12 mouse cellular contexts compared by ENCODE assay signal in genomic region chr1:157448805-157449188, GRCm38 (mm10). TPM values are rescaled to one million over a fixed set of nuclear protein-coding genes. Genes with fewer than 3 reads are reported as not detected.
DNase-seq lines count a peak whose midpoint lies in the region; ATAC-seq and TF ChIP-seq lines count a peak whose summit lies in the region.
"Had no signal": no experiment of that assay in that cellular context is flagged by ENCODE, and none has a peak within 500 bp of the region (broad histone marks: within the 10 kb centered on the region; RNA-seq: fewer than 3 reads in every experiment).

No protein-coding gene starts in this region.

- no peaks in the 10 kb centered on the region for H3K79me2 ChIP-seq in MEL (ENCODE audit: control insufficient read depth, insufficient read depth, low read length, poor library complexity)

- peaks cover 14% of the 10 kb centered on the region; the same call in 1 of the 2 replicates for H3K27me3 ChIP-seq in embryonic facial prominence, embryonic 15.5 days
- H3K27me3 ChIP-seq in embryonic facial prominence, embryonic 10.5 days (replicated peaks; ENCODE audit: low read depth, poor library complexity, severe bottlenecking): peaks cover 54% of the 10 kb centered on the region
- H3K27me3 ChIP-seq in MEL (ENCODE audit: control insufficient read depth in 1 of 2, insufficient read depth in 2 of 2, low read length in 2 of 2): no peaks in the 10 kb centered on the region
- no peaks in the 10 kb centered on the region for H3K27me3 ChIP-seq in midbrain, embryonic 14.5 days (ENCODE audit: control insufficient read depth, insufficient read depth, low read length)
- H3K27me3 ChIP-seq: CH12.LX had no signal

- no peak overlapping the region for H3K4me2 ChIP-seq in embryonic facial prominence, embryonic 15.5 days (replicated peaks)
- no peak overlapping the region for H3K4me2 ChIP-seq in midbrain, embryonic 14.5 days (ENCODE audit: low read length)

- TF ChIP-seq POLR2A in MEL (IDR thresholded peaks at IDR 0.05; ENCODE audit: control insufficient read depth in 1 of 2, insufficient read depth in 1 of 2, low read depth in 1 of 2, low read length in 2 of 2, poor library complexity in 1 of 2): no peak

- peaks cover 13% of the 10 kb centered on the region for H3K4me1 ChIP-seq in embryonic facial prominence, embryonic 15.5 days
- peaks cover 66% of the 10 kb centered on the region for H3K4me1 ChIP-seq in embryonic facial prominence, embryonic 10.5 days
- peaks cover 4 to 33% of the 10 kb centered on the region in 2 experiments for H3K4me1 ChIP-seq in MEL (ENCODE audit: control insufficient read depth in 1 of 2, insufficient read depth in 2 of 2, low read length in 2 of 2)
- H3K4me1 ChIP-seq in midbrain, embryonic 14.5 days (ENCODE audit: control insufficient read depth, insufficient read depth, low read length): peaks cover 15% of the 10 kb centered on the region

- no peaks in the 10 kb centered on the region for H3K9me3 ChIP-seq in embryonic facial prominence, embryonic 15.5 days (replicated peaks)
- H3K9me3 ChIP-seq in embryonic facial prominence, embryonic 10.5 days: no peaks in the 10 kb centered on the region
- H3K9me3 ChIP-seq in MEL (replicated peaks; ENCODE audit: insufficient read depth, low read length): no peaks in the 10 kb centered on the region
- H3K9me3 ChIP-seq in midbrain, embryonic 14.5 days (ENCODE audit: control insufficient read depth, low read length): no peaks in the 10 kb centered on the region

- TF ChIP-seq EP300 in MEL (IDR thresholded peaks at IDR 0.05; ENCODE audit: low read depth in 1 of 2, low read length in 2 of 2): no peak

- no peak for TF ChIP-seq RAD21 in MEL (IDR thresholded peaks at IDR 0.05; ENCODE audit: low read depth, low read length)

- H3K27ac ChIP-seq in embryonic facial prominence, embryonic 15.5 days (replicated peaks): 0 out of 2 replicates have a peak overlapping the region, but pooled peaks have one; percentile 5
- no peak overlapping the region for H3K27ac ChIP-seq in embryonic facial prominence, embryonic 10.5 days (replicated peaks)
- H3K27ac ChIP-seq in MEL (ENCODE audit: control insufficient read depth, low read depth, low read length): no peak overlapping the region
- H3K27ac ChIP-seq in midbrain, embryonic 14.5 days (replicated peaks; ENCODE audit: low read depth, low read length): no peak overlapping the region

- H3K9ac ChIP-seq in embryonic facial prominence, embryonic 15.5 days: no peak overlapping the region
- peak overlapping the region; percentile 29; the same call in 1 of the 2 replicates for H3K9ac ChIP-seq in MEL (ENCODE audit: control insufficient read depth, low read depth, low read length, poor library complexity, severe bottlenecking)
- no peak overlapping the region for H3K9ac ChIP-seq in midbrain, embryonic 14.5 days (replicated peaks; ENCODE audit: low read length)

- H3K36me3 ChIP-seq in embryonic facial prominence, embryonic 15.5 days: no peaks in the 10 kb centered on the region
- no peaks in the 10 kb centered on the region for H3K36me3 ChIP-seq in embryonic facial prominence, embryonic 10.5 days (replicated peaks)
- peaks cover 0 to 21% of the 10 kb centered on the region in 2 experiments; a peak in 2 of 4 replicates for H3K36me3 ChIP-seq in MEL (ENCODE audit: control insufficient read depth in 1 of 2, insufficient read depth in 2 of 2, low read length in 2 of 2)
- H3K36me3 ChIP-seq in midbrain, embryonic 14.5 days (ENCODE audit: control insufficient read depth, insufficient read depth, low read length): no peaks in the 10 kb centered on the region

- ATAC-seq in embryonic facial prominence, embryonic 15.5 days (ENCODE audit: insufficient number of reproducible peaks, low FRiP score, low TSS enrichment, low read depth): no peak
- no peak for ATAC-seq in midbrain, embryonic 14.5 days (ENCODE audit: low FRiP score, low TSS enrichment)

- WGBS in embryonic facial prominence, embryonic 15.5 days: 59% methylated on average over 5 of the region's 5 CpGs
- WGBS in embryonic facial prominence, embryonic 10.5 days: 65% methylated on average over 5 of the region's 5 CpGs
- WGBS in midbrain, embryonic 14.5 days: 76% methylated on average over 5 of the region's 5 CpGs

- intact Hi-C loops in heart, postnatal 10 days (cut with DNase I): no loop called here
- intact Hi-C loops in left cerebral cortex, postnatal 36 days (cut with DNase I): loop anchor here (5.0 kb wide), 1 partner anchor 151 kb away; no protein-coding TSS in a partner anchor

- H3K4me3 ChIP-seq in embryonic facial prominence, embryonic 15.5 days (replicated peaks): no peak overlapping the region
- H3K4me3 ChIP-seq in embryonic facial prominence, embryonic 10.5 days: no peak overlapping the region
- no peak overlapping the region for H3K4me3 ChIP-seq in MEL (ENCODE audit: control insufficient read depth in 1 of 2, insufficient read depth in 1 of 2, low read depth in 2 of 2, low read length in 2 of 2)
- no peak overlapping the region for H3K4me3 ChIP-seq in midbrain, embryonic 14.5 days (replicated peaks; ENCODE audit: low read depth, low read length)

- no peak for TF ChIP-seq CTCF in MEL (IDR thresholded peaks at IDR 0.05 in 2 of 3, conservative IDR thresholded peaks at IDR 0.05 in 1 of 3; ENCODE audit: control insufficient read depth in 1 of 3, insufficient read depth in 1 of 3, low read depth in 2 of 3, low read length in 3 of 3, poor library complexity in 1 of 3, severe bottlenecking in 1 of 3)

- DNase-seq in embryonic facial prominence, embryonic 10.5 days (ENCODE audit: low spot score): no peak
- DNase-seq in kidney, adult 11 months: peak; percentile 14
- no peak for DNase-seq in kidney, postnatal 4 days
- no peak for DNase-seq in MEL (ENCODE audit: low read depth, low spot score)
- peak; percentile 41 to 48 for DNase-seq in heart, postnatal 10 days
- no peak for DNase-seq in left cerebral cortex, postnatal 36 days (ENCODE audit: low spot score in 2 of 2)
- no peak for DNase-seq in midbrain, embryonic 14.5 days
- DNase-seq: cerebellum, adult 8-10 months; left cerebral cortex, postnatal 4 days had no signal

TF ChIP-seq in MEL, 35 proteins besides CTCF, POLR2A, EP300 and RAD21:
- no peak for TF ChIP-seq E2F4 (IDR thresholded peaks at IDR 0.05; ENCODE audit: borderline replicate concordance, low read depth, low read length)
- TF ChIP-seq POLR2AphosphoS2 (IDR thresholded peaks at IDR 0.05; ENCODE audit: low read length): no peak
- no peak for TF ChIP-seq RCOR1 (IDR thresholded peaks at IDR 0.05; ENCODE audit: low read depth, low read length)
- no peak for TF ChIP-seq NELFE (IDR thresholded peaks at IDR 0.05; ENCODE audit: low read depth, low read length)
- no peak for TF ChIP-seq TBP (IDR thresholded peaks at IDR 0.05; ENCODE audit: low read depth, low read length)
- TF ChIP-seq MAZ (IDR thresholded peaks at IDR 0.05; ENCODE audit: low read depth, low read length): no peak
- TF ChIP-seq TAL1 (IDR thresholded peaks at IDR 0.05; ENCODE audit: low read length): no peak
- TF ChIP-seq ZC3H11A (IDR thresholded peaks at IDR 0.05; ENCODE audit: low read depth, low read length): no peak
- no peak for TF ChIP-seq ZMIZ1 (IDR thresholded peaks at IDR 0.05; ENCODE audit: low read depth, low read length)
- no peak for TF ChIP-seq CHD1 (IDR thresholded peaks at IDR 0.05; ENCODE audit: low read depth, low read length)
- TF ChIP-seq SIN3A (IDR thresholded peaks at IDR 0.05; ENCODE audit: low read length): no peak
- no peak for TF ChIP-seq BHLHE40 (IDR thresholded peaks at IDR 0.05; ENCODE audit: borderline replicate concordance, low read depth, low read length)
- no peak for TF ChIP-seq ZKSCAN1 (IDR thresholded peaks at IDR 0.05; ENCODE audit: low read depth, low read length)
- no peak for TF ChIP-seq MYC (IDR thresholded peaks at IDR 0.05; ENCODE audit: low read depth, low read length)
- TF ChIP-seq USF1 (IDR thresholded peaks at IDR 0.05; ENCODE audit: low read depth, low read length): no peak
- no peak for TF ChIP-seq GABPA (IDR thresholded peaks at IDR 0.05; ENCODE audit: low read depth, low read length)
- TF ChIP-seq SMC3 (IDR thresholded peaks at IDR 0.05; ENCODE audit: low read depth, low read length): no peak

RNA-seq across cellular contexts. Expression of gene Cryzl2, which starts 9.6 kb away (rescaled TPM):
- 14.1 and 14.2 TPM in 2 replicates for polyA plus RNA-seq in embryonic facial prominence, embryonic 15.5 days (2015; fragmentation: Nextera tagmentation; extraction: Ambion mirVana)
- 5.4 and 8.1 TPM in 2 replicates for polyA plus RNA-seq in embryonic facial prominence, embryonic 10.5 days (2016; fragmentation: Nextera tagmentation; extraction: Ambion mirVana)
- 0.12 TPM in 1 of 2 replicates, not detected in the other for total RNA-seq in MEL (2012; rRNA removed)
- polyA plus RNA-seq in MEL (2012; ENCODE audit: insufficient read depth in 1 of 2, insufficient read length in 2 of 2, low read depth in 1 of 2, low replicate concordance in 2 of 2, missing spikeins in 1 of 2): under 1 TPM in 1 of 2 experiments, not detected in 1; 0.04 TPM
- 10 to 100 TPM; 15.4 to 17.4 TPM for total RNA-seq in heart, postnatal 10 days (2021)
- 1 to 10 TPM; 4.8 TPM for total RNA-seq in left cerebral cortex, postnatal 36 days (2021)
- polyA plus RNA-seq in midbrain, embryonic 14.5 days (2014; fragmentation: Nextera tagmentation; extraction: Ambion mirVana): 6.2 and 7.6 TPM in 2 replicates

RNA-seq across cellular contexts. Expression of gene Rasal2, which starts 36.4 kb away (rescaled TPM):
- 16.8 and 17.1 TPM in 2 replicates for polyA plus RNA-seq in embryonic facial prominence, embryonic 15.5 days (2015; fragmentation: Nextera tagmentation; extraction: Ambion mirVana)
- 8.0 and 9.0 TPM in 2 replicates for polyA plus RNA-seq in embryonic facial prominence, embryonic 10.5 days (2016; fragmentation: Nextera tagmentation; extraction: Ambion mirVana)
- total RNA-seq in MEL (2012; rRNA removed): 1.5 and 1.9 TPM in 2 replicates
- 1 to 10 TPM in 1 of 2 experiments, not detected in 1; 3.2 TPM for polyA plus RNA-seq in MEL (2012; ENCODE audit: insufficient read depth in 1 of 2, insufficient read length in 2 of 2, low read depth in 1 of 2, low replicate concordance in 2 of 2, missing spikeins in 1 of 2)
- 10 to 100 TPM; 33.3 to 34.2 TPM for total RNA-seq in heart, postnatal 10 days (2021)
- total RNA-seq in left cerebral cortex, postnatal 36 days (2021): 10 to 100 TPM; 80.9 to 99.1 TPM
- polyA plus RNA-seq in midbrain, embryonic 14.5 days (2014; fragmentation: Nextera tagmentation; extraction: Ambion mirVana): 48.8 and 64.2 TPM in 2 replicates

RNA-seq across cellular contexts. Expression of gene Sec16b, which starts 57.7 kb away (rescaled TPM):
- polyA plus RNA-seq in embryonic facial prominence, embryonic 15.5 days (2015; fragmentation: Nextera tagmentation; extraction: Ambion mirVana): 5.0 and 5.2 TPM in 2 replicates
- polyA plus RNA-seq in embryonic facial prominence, embryonic 10.5 days (2016; fragmentation: Nextera tagmentation; extraction: Ambion mirVana): 0.67 and 0.82 TPM in 2 replicates
- 0.03 and 0.04 TPM in 2 replicates for total RNA-seq in MEL (2012; rRNA removed)
- polyA plus RNA-seq in MEL (2012; ENCODE audit: insufficient read depth in 1 of 2, insufficient read length in 2 of 2, low read depth in 1 of 2, low replicate concordance in 2 of 2, missing spikeins in 1 of 2): under 1 TPM in 1 of 2 experiments, not detected in 1; 0.03 TPM
- total RNA-seq in heart, postnatal 10 days (2021): 1 to 10 TPM; 1.9 to 2.1 TPM
- total RNA-seq in left cerebral cortex, postnatal 36 days (2021): 1 to 10 TPM; 1.1 to 1.3 TPM
- polyA plus RNA-seq in midbrain, embryonic 14.5 days (2014; fragmentation: Nextera tagmentation; extraction: Ambion mirVana): 0.20 and 0.34 TPM in 2 replicates
- total RNA-seq: megakaryocyte-erythroid progenitor cell, adult 5-6 weeks had no signal

Comparison
In these comparisons a context has a peak if more than half of its experiments do, and no peak if none do; other contexts are left out.
1. DNase-seq: peak in kidney, adult 11 months (single experiment) and heart, postnatal 10 days (2 of 2); none in embryonic facial prominence, embryonic 10.5 days (single experiment), kidney, postnatal 4 days (0 of 2), MEL (single experiment), left cerebral cortex, postnatal 36 days (0 of 2) and midbrain, embryonic 14.5 days (single experiment).